Mouse (Mus musculus) G1E-ER4 (cell line): Measurements from ENCODE around the gene Tfb1m. TPM values are rescaled to one million over a fixed set of nuclear protein-coding genes. Genes with fewer than 3 reads are reported as not detected.

Source experiments
- GATA1 ChIP-seq: IDR thresholded peaks from one replicate; pipeline ENCODE4 v1.8.0; 2012; ENCODE audit warnings: low read length, inconsistent platforms
- polyA plus RNA-seq: library from polyadenylated mRNA; stranded (reverse); fragments of >175 nt; gene quantifications from 2 replicates; pipeline ENCODE4 v1.2.3, GENCODE M21; 2012

The Tfb1m gene
- polyA plus RNA-seq, 1 experiment: 1.2 TPM

GRCm38 (mm10) chr17:3530549-3530948 is 27.0 kb downstream of the Tfb1m start:
- no peak for TF ChIP-seq GATA1

DNA sequence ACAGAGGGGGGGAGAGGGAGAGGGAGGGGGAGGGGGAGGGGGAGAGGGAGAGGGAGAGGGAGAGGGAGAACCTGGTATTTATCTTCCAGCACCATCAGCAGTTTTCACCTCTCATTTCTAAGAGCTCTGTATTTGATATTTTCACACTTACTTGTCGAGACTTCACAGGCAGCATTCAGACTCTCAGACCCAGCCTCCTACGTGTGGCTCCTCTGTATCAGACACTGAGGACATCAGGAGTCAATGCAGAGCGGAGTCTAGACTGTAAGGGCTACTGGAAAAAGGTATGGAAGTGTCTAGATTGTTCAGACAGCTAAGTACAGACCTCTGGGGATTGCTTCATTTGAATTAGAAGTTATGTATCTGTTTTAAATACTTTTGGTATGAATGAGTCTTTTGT is 28.1 kb downstream of the Tfb1m start:
- no peak for TF ChIP-seq GATA1

DNA sequence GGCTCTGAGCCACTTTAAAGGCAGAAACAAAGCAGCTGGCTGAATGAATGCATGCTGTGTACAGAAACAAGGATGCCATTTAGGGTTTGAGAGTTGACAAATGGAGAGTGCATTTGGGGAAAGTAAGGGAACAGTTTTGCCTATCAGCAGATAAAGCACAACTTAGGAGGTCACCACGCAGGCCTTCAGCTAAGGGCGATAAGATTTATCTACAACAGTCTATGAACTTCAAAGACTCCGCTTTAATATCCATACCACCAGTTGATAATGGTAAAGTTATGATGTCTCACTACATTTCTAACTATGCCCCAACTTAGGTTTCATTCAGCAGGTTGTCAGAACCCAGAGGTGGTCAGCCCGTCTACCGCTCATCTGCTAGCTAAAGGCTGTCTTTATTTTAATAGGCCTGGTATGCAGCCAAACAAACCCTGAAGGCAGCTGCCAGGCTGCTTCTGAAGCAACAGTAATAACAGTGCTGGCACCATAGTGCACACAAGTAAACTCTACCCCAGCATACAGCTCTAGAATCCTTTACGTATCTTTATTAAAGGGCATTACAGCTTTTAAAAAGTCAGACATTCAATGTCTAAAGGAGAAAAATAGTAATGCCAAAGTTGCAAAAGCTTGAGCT is 29.6 kb downstream of the Tfb1m start:
- no peak for TF ChIP-seq GATA1

DNA sequence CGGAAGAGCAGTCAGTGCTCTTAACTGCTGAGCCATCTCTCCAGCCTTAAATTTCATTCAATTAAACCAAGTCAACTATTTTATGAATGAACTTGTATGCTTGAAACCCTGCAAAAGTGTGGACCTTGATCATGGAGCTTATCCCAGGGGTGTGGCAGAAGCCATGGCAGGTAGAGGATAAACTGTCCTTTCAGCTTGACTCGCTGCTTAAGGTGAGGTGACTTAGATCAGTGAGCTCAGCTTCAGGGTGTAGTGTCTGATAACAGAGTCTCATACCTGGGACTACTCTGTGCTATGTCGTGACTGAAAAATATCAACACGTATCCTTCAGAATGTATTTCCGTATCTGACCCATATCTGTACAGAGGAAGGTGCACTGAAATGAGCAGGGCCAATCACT is 37.2 kb downstream of the Tfb1m start:
- no peak for TF ChIP-seq GATA1

DNA sequence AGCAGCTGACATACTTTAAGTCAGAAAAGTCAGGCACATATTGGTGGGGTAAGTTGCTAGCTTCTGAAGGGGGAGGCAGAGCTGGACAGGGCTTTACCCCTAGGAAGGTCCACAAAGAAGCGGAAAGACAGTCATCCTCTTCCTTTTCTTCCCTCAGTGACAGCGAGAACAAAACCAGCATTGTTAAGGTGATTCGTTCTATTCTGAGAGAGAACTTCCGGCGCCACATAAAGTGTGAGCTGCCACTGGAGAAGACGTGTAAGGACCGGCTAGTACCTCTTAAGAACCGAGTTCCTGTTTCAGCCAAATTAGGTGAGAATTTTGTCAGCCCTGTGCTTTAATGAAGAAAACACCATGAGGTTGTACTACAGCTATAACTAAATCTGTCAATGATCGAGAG is 41.2 kb downstream of the Tfb1m start:
- no peak for TF ChIP-seq GATA1

GRCm38 (mm10) chr17:3515851-3516250 is 41.7 kb downstream of the Tfb1m start:
- TF ChIP-seq GATA1: no peak

- TF ChIP-seq GATA1: no peak
Observed at GRCm38 (mm10) chr17:3514316-3514715, 43.3 kb downstream of the Tfb1m start.

DNA sequence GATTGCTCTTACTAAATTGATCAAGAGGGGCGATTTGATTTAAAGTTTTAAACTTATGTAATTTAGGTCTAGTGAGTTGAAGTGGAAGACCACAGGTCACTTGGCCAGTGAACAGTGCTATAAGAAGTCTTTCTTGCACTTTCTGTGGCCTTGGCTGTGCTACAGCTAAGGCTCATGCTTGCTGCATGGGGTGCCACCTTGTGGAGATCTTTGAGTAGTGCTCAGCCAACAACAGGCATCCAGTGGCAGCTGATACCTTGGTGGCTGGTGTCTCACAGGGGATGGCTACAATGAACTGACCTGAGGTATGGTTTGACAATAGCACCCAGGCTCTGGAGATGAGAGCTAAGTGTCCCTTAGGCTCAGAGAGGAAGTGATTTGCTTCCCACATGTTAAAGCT is 47.7 kb downstream of the Tfb1m start:
- TF ChIP-seq GATA1: no peak

DNA sequence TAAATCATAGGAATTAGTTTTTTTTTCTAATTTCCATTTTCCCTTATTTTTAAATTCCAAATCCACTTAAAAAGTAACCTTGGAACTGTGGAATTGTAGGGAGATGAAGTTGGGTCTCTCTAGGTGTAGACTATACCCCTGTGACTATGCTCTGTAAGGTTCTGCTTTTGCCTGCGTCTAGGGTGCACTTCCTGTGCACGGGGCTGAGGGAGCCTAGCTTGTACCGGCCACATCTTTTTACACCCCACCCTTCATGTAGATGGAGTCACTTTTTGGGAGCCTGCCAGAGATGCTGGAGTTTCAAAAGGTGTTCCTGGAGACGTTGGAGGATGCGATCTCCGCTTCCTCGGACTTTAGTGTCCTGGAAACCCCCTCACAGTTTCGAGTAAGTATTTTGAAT is 51.1 kb downstream of the Tfb1m start:
- TF ChIP-seq GATA1: no peak

- TF ChIP-seq GATA1: no peak
Observed at GRCm38 (mm10) chr17:3505711-3506110, 51.9 kb downstream of the Tfb1m start.

DNA sequence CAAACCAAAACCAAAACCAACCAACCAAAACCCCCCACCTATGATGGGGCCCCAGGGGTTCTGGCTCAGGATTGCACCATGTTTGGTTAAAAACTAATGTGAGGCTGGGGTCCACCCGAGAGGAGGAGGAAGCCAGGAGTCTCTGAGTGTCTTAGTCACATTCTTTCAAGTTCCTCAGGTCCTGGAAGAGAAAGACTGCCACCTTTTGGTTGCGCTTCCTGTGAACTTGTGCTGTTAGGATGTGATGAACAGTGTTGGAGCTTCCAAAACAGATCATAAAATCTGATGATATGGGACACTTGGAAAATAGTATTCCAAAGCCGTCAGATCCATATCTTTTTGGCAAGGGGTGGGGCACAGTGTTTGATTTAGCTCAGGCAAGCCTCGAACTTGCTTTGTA is 56.6 kb downstream of the Tfb1m start:
- TF ChIP-seq GATA1: no peak

DNA sequence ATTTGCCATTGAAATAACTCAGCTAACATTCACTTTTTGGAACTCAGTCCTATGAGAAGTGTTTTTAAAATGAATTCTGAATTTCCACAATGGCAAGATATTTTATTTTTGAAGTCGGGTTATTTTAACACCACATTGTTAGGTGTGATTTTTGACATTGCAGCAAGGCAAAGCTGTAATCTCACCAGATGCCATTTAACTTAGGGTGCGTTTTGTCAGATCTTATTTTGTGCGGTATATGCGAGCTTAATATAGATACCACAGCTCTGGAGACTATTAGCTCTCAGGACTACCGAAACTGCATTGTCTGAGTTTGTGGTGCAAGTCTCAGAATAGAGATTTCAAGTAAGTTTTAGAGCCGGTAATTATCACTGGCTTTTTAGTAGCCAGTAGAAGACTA is 57.5 kb downstream of the Tfb1m start:
- no peak for TF ChIP-seq GATA1

DNA sequence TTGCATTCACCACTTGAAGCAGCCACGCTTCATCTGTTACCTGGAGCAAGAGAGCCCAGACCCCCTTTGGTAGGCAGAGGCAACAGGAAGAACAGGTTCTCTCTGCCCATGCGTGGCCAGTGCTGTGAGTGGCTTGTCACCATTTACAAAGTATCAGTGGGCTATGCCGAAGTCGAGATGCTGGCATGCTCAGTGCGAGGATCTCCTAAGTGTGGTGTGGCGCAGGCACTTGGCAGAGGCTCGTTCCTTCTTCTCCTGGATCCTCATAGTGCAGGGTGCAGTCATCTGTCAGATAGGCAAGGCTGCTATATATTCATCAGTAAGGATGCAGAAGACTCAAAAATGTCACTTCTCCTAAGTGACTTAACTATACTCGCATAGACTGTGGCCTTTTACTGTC is 58.1 kb downstream of the Tfb1m start:
- TF ChIP-seq GATA1: no peak

GRCm38 (mm10) chr17:3498580-3498979 is 59.0 kb downstream of the Tfb1m start:
- TF ChIP-seq GATA1: no peak

- no peak for TF ChIP-seq GATA1
Observed at GRCm38 (mm10) chr17:3498086-3498485, 59.5 kb downstream of the Tfb1m start.

DNA sequence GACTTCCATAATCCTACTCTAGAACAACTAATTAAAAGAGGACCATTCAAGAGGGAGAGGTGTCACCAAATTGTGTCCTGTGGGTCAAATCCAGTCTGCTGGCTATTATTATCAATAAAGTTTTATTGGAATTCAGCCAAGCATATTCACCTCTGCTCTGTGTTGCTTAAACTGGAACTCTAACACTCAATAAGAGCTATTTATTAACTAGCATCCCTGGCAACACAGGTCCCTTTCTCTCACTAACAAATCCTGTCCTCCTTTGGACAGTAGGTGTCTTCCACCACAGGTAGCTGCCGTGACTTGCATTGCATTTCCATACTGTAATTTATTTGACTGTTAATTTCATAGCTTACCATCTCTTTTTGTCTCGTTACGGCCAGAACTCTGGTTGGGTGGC is 61.5 kb downstream of the Tfb1m start:
- no peak for TF ChIP-seq GATA1

DNA sequence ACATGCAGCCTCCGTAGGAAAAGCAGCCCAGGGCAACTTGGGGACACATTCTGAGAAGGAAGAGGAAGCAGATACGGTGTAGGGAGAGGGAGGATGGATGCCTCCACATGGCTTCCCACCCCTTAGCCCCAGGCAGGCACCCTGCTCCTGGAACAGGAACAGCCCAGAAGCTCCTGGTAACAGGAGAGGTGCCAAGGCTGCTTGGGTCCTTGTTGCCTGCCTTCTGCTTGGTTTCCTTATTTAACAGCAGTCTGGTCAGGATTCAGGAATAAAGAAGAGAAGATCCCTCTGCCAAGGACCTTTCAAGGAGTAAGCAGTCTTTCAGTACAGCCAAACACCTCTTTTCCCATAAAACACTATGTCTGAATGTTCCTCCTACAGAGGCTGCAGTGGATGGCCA is 62.0 kb downstream of the Tfb1m start:
- TF ChIP-seq GATA1: no peak

GRCm38 (mm10) chr17:3491667-3492066 is 65.9 kb downstream of the Tfb1m start:
- TF ChIP-seq GATA1: no peak
